Mouse (Mus musculus): ENCODE measurements around the gene Gm17018.

- no peak for TF ChIP-seq FOSL1 (IDR thresholded peaks at IDR 0.05; ENCODE audit: insufficient read depth, low read length, poor library complexity, severe bottlenecking)
- no peak for TF ChIP-seq CTCF (IDR thresholded peaks at IDR 0.05; ENCODE audit: control insufficient read depth, insufficient read depth, insufficient read length)
- TF ChIP-seq MYOG (IDR thresholded peaks at IDR 0.05; ENCODE audit: control insufficient read depth, extremely low read depth, insufficient read length), result no peak
- no peak for TF ChIP-seq USF1 (IDR thresholded peaks at IDR 0.05; ENCODE audit: low read depth)
- no peak for TF ChIP-seq CEBPB (IDR thresholded peaks at IDR 0.05; ENCODE audit: low read depth)
Measured at GRCm38 (mm10) chr19:45595481-45595880, 35.1 kb downstream of the Gm17018 start.

Data from C2C12 (cell line).